Mouse (Mus musculus) heart, embryonic 11.5 days (tissue): ENCODE measurements at regions not wholly inside any gene's neighbourhood (a gene's known extent, or its start where the extent isn't known, plus 50 kb on each side); places are given as distances from the start of the nearest gene placed in this dataset.

Source experiments
- ATAC-seq: fragments of 200-750 bp; cut with Nextera tagmentation; replicated peaks from 2 replicates; pipeline ENCODE4 v1.8.0; 2017; ENCODE audit warnings: moderate library complexity; ENCODE audit not compliant: insufficient number of reproducible peaks, low FRiP score, low TSS enrichment
- H3K27ac ChIP-seq: fragments of 300-500 bp; sonication (generic); 2 replicates; pipeline ENCODE4 v1.5.1; 2014; ENCODE audit warnings: mild to moderate bottlenecking, low read depth, low read length
- H3K27me3 ChIP-seq: fragments of 300-500 bp; sonication (generic); 2 replicates; pipeline ENCODE4 v1.6.1; 2014; ENCODE audit warnings: mild to moderate bottlenecking, low read length, mixed read lengths; ENCODE audit not compliant: control insufficient read depth, insufficient read depth
- H3K36me3 ChIP-seq: fragments of 300-500 bp; sonication (generic); 2 replicates; pipeline ENCODE4 v1.6.1; 2014; ENCODE audit warnings: mild to moderate bottlenecking, low read length, moderate library complexity, mixed read lengths; ENCODE audit not compliant: control insufficient read depth, insufficient read depth
- H3K4me1 ChIP-seq: fragments of 300-500 bp; sonication (generic); 2 replicates; pipeline ENCODE4 v1.6.1; 2014; ENCODE audit warnings: low read length; ENCODE audit not compliant: control insufficient read depth, insufficient read depth
- H3K4me2 ChIP-seq: fragments of 300-500 bp; sonication (generic); 2 replicates; pipeline ENCODE4 v1.6.1; 2014; ENCODE audit warnings: mild to moderate bottlenecking, moderate library complexity
- H3K4me3 ChIP-seq: fragments of 300-500 bp; sonication (generic); 2 replicates; pipeline ENCODE4 v1.5.1; 2014; ENCODE audit warnings: low read depth, low read length
- H3K9ac ChIP-seq: fragments of 300-500 bp; sonication (generic); 2 replicates; pipeline ENCODE4 v1.6.1; 2014; ENCODE audit warnings: mild to moderate bottlenecking, low read depth, low read length, moderate library complexity
- H3K9me3 ChIP-seq: fragments of 300-500 bp; sonication (generic); replicated peaks from 2 replicates; pipeline ENCODE4 v1.6.1; 2016; ENCODE audit warnings: low read length; ENCODE audit not compliant: control insufficient read depth
- WGBS: fragments of 180-500 bp; shearing (Covaris S2); extraction: QIAGEN DNeasy Blood & Tissue Kit; methylation state at CpG from one replicate; pipeline ENCODE4 v1.1.7; 2014; ENCODE audit not compliant: insufficient replicate concordance; 5-methylcytosine and 5-hydroxymethylcytosine counted together

DNA sequence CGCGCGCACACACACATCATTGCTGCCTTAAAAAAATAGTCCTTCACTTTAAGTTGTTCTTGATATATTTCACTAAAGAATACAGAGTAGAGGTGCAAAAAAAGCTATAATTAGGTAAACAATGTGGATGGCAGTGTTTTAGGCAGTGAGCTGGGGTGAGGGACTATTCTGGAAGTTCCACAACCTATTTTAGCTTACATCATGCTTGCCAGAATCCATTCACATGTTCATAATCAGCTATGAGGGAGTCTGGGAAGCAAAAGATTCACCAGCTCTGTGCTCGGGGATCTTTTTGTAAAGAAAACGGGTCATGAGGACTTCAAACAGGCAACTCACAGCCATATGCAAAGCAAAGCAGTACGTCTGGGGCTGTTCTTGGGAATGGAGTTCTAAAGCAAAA is 242.3 kb downstream of the Cog6 start:
- Histone ChIP-seq H3K27ac (no peak overlapping the region), H3K9me3 (no peaks in the 10 kb centered on the region), H3K4me3 (no peak overlapping the region), H3K36me3 (no peaks in the 10 kb centered on the region), H3K4me2 (no peak overlapping the region), H3K27me3 (no peaks in the 10 kb centered on the region), H3K9ac (no peak overlapping the region), H3K4me1 (no peaks in the 10 kb centered on the region)
- ATAC-seq, result no peak
- 87% methylated on average over 6 of the region's 6 CpGs for WGBS

- no peak overlapping the region for H3K27ac ChIP-seq
- H3K4me1 ChIP-seq, result 0 out of 2 replicates have a peak, but pooled peaks cover 2% of the 10 kb centered on the region
- no peaks in the 10 kb centered on the region for H3K9me3 ChIP-seq
- H3K4me2 ChIP-seq, result no peak overlapping the region
- 66% methylated on average over 10 of the region's 10 CpGs for WGBS
- no peak for ATAC-seq
- H3K36me3 ChIP-seq, result no peaks in the 10 kb centered on the region
- H3K9ac ChIP-seq, result no peak overlapping the region
- no peak overlapping the region for H3K4me3 ChIP-seq
- no peaks in the 10 kb centered on the region for H3K27me3 ChIP-seq
Observed at GRCm38 (mm10) chr3:52767276-52767675, 249.8 kb downstream of the Cog6 start.

- ATAC-seq, result no peak
- Histone ChIP-seq H3K9ac (no peak overlapping the region), H3K9me3 (no peaks in the 10 kb centered on the region), H3K27me3 (no peaks in the 10 kb centered on the region), H3K4me3 (no peak overlapping the region), H3K27ac (no peak overlapping the region), H3K4me2 (no peak overlapping the region), H3K4me1 (0 out of 2 replicates have a peak, but pooled peaks cover 2% of the 10 kb centered on the region), H3K36me3 (no peaks in the 10 kb centered on the region)
- WGBS, result 69% methylated on average over 5 of the region's 5 CpGs
Observed at GRCm38 (mm10) chr3:52766841-52767240, 250.2 kb downstream of the Cog6 start.

DNA sequence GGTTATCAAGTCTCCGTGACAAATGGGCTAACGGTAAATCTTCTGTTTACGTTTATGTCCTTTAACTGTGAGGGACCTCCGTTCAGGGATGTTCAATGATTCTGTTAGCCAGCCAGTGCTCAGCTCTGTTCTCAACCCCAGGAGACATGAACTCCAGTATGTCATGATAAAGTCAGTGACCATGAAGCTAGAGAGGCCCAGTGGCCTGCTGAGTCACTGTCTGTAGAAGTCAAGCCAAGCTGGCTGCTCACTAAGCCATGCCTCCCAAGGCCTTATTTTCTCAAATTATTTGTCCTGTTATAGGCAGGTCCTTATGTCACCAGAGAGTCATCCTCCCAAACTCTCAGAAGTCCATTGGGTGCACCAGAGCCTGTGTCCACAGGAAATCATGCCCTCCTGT is 252.9 kb downstream of the Cog6 start:
- 62% methylated on average over 4 of the region's 4 CpGs for WGBS
- no peak overlapping the region for H3K4me2 ChIP-seq

DNA sequence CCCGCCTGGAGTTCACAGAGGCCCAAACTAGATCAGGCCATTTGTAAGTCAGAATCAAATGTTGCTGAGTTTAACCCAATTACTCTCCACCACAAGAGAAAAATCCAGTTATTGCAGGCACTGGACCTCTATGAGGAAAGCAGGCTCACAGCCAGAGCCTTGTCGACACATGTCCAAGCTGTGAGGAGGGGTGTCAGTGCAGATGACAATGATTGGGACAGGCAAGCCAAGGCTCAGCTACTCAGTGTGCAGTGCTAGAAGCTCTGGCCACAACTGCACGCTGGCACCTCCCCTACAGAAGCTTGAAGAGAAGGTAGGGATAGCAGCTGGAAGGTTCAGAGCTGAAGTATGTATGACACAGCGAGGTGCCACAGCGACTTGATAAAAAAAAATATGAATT is 253.4 kb downstream of the Cog6 start:
- H3K27ac ChIP-seq, result no peak overlapping the region

More for the DNA sequence above, 252.9 kb downstream of the Cog6 start:
- no peaks in the 10 kb centered on the region for H3K36me3 ChIP-seq
- no peak overlapping the region for H3K9ac ChIP-seq
- H3K9me3 ChIP-seq, result no peaks in the 10 kb centered on the region
- H3K27ac ChIP-seq, result no peak overlapping the region
- no peak for ATAC-seq
- 0 out of 2 replicates have a peak, but pooled peaks cover 2% of the 10 kb centered on the region for H3K4me1 ChIP-seq
- no peak overlapping the region for H3K4me3 ChIP-seq
- no peaks in the 10 kb centered on the region for H3K27me3 ChIP-seq

GRCm38 (mm10) chr3:52762549-52762948 is 254.5 kb downstream of the Cog6 start:
- Histone ChIP-seq H3K9ac (no peak overlapping the region), H3K27ac (no peak overlapping the region), H3K9me3 (no peaks in the 10 kb centered on the region), H3K4me3 (no peak overlapping the region), H3K36me3 (no peaks in the 10 kb centered on the region), H3K27me3 (no peaks in the 10 kb centered on the region), H3K4me2 (no peak overlapping the region), H3K4me1 (0 out of 2 replicates have a peak, but pooled peaks cover 2% of the 10 kb centered on the region)
- 80% methylated on average over 6 of the region's 6 CpGs for WGBS
- no peak for ATAC-seq

More for the DNA sequence above, 253.4 kb downstream of the Cog6 start:
- no peaks in the 10 kb centered on the region for H3K9me3 ChIP-seq
- WGBS, result 69% methylated on average over 5 of the region's 5 CpGs
- H3K9ac ChIP-seq, result no peak overlapping the region
- no peak overlapping the region for H3K4me2 ChIP-seq
- no peaks in the 10 kb centered on the region for H3K36me3 ChIP-seq
- 0 out of 2 replicates have a peak, but pooled peaks cover 2% of the 10 kb centered on the region for H3K4me1 ChIP-seq
- H3K4me3 ChIP-seq, result no peak overlapping the region
- no peaks in the 10 kb centered on the region for H3K27me3 ChIP-seq
- no peak; the same call in 1 of the 2 replicates for ATAC-seq

DNA sequence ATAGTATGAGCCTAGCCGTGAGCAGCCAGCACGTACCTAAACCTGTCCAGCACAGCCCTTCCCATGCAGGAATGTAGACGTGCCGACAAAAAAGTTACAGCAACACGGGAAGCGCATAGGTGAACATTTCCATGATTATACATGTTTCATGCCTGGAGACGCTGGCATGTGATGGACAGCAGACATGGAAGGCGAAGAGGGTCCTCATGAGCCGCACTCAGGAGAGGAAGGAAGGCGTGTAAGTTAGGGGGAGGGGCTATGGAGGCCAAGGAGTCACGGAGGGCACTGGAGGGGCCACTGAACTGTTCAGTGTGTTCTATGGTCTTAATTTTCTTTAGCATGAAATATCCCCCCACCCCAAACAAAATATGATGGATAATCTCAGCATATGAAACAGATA is 257.2 kb downstream of the Cog6 start:
- no peak overlapping the region for H3K27ac ChIP-seq
- no peaks in the 10 kb centered on the region for H3K9me3 ChIP-seq
- no peaks in the 10 kb centered on the region for H3K27me3 ChIP-seq
- no peak for ATAC-seq
- H3K36me3 ChIP-seq, result no peaks in the 10 kb centered on the region
- no peak overlapping the region for H3K9ac ChIP-seq
- no peak overlapping the region for H3K4me2 ChIP-seq
- no peaks in the 10 kb centered on the region for H3K4me1 ChIP-seq
- WGBS, result 85% methylated on average over 11 of the region's 11 CpGs
- H3K4me3 ChIP-seq, result no peak overlapping the region

DNA sequence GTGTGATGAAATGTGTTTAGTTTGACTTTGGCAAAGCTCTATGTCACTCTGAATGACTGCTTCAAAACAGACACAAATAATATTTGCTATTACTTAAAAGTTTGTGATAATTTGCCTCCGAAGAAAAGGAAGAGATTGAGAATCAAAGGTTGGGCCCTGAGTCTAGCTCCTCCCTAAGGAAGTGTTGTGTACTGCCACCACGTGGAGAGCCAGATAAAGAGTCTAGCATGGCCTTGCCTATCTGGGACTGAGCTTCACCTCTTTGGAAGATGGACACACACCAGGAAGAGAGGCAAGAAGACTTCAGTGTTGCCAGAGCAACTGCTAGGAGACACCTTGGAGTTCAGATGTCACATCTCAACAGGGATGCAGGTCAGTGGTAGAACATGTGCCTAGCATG is 258.5 kb downstream of the Cog6 start:
- ATAC-seq, result no peak
- Histone ChIP-seq H3K4me1 (no peaks in the 10 kb centered on the region), H3K4me2 (no peak overlapping the region), H3K9me3 (no peaks in the 10 kb centered on the region), H3K27me3 (no peaks in the 10 kb centered on the region), H3K27ac (no peak overlapping the region), H3K4me3 (no peak overlapping the region), H3K36me3 (no peaks in the 10 kb centered on the region), H3K9ac (no peak overlapping the region)
- WGBS, result 35% methylated on average over 2 of the region's 2 CpGs

- Histone ChIP-seq H3K4me2 (no peak overlapping the region), H3K27me3 (no peaks in the 10 kb centered on the region), H3K4me1 (no peaks in the 10 kb centered on the region), H3K9me3 (no peaks in the 10 kb centered on the region), H3K36me3 (no peaks in the 10 kb centered on the region), H3K27ac (no peak overlapping the region), H3K4me3 (no peak overlapping the region), H3K9ac (no peak overlapping the region)
- no peak for ATAC-seq
- 90% methylated on average over 5 of the region's 5 CpGs for WGBS
Observed at GRCm38 (mm10) chr3:52756816-52757215, 260.2 kb downstream of the Cog6 start.
